Comparison of ENCODE assay signal across 13 mouse cellular contexts in the genomic region with DNA sequence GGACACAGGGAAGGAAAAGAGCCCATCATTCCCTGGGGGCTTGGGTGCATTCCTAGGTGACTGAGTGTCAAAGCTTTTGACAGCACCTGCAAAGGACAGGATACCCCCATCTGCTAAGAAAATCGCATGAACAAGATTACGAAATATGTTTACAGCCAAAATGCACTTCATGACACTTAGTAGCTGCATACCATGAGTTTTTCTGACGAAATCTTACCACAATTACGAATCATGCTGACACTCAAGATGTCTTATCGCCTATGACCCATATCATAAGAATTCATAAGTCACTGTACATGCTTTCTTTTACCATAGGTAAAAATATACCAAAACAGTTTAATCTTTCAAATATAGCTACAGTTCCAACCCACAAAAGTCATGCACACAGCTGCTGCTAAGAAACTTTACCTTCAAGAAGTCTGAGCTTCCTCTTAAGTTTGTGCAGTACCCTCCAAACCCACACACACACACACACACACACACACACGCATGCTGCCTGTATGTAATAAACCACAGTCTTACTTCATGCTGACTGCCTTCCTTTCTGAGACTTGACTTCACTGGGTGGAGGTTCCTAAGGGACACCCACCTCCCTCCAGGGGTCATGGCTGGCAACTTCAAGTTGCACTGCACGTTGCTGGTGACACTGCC.
DNase-seq lines count a peak whose midpoint lies in the region; ATAC-seq and TF ChIP-seq lines count a peak whose summit lies in the region.
"Had no signal": no experiment of that assay in that cellular context is flagged by ENCODE, and none has a peak within 500 bp of the region (broad histone marks: within the 10 kb centered on the region; RNA-seq: fewer than 3 reads in every experiment).

No protein-coding gene starts in this region.

- H3K36me3 ChIP-seq in MEL (ENCODE audit: control insufficient read depth in 1 of 2, insufficient read depth in 2 of 2, low read length in 2 of 2): no peaks in the 10 kb centered on the region
- H3K36me3 ChIP-seq: liver, embryonic 13.5 days had no signal

- H3K4me1 ChIP-seq in MEL (ENCODE audit: control insufficient read depth in 1 of 2, insufficient read depth in 2 of 2, low read length in 2 of 2): 0 out of 4 replicates have a peak, but pooled peaks cover 0 to 4% of the 10 kb centered on the region in 2 experiments
- H3K4me1 ChIP-seq: forebrain, embryonic 13.5 days; liver, embryonic 13.5 days had no signal

- H3K9me3 ChIP-seq in MEL (replicated peaks; ENCODE audit: insufficient read depth, low read length): no peaks in the 10 kb centered on the region
- H3K9me3 ChIP-seq: forebrain, embryonic 13.5 days; liver, embryonic 13.5 days had no signal

- peak; percentile 99 for ATAC-seq in megakaryocyte, adult 5-6 weeks (ENCODE audit: poor library complexity, severe bottlenecking)
- ATAC-seq: forebrain, embryonic 13.5 days had no signal

- H3K9ac ChIP-seq in MEL (ENCODE audit: control insufficient read depth, low read depth, low read length, poor library complexity, severe bottlenecking): no peak overlapping the region
- H3K9ac ChIP-seq: forebrain, embryonic 13.5 days; liver, embryonic 13.5 days had no signal

- no peak for TF ChIP-seq EP300 in MEL (IDR thresholded peaks at IDR 0.05; ENCODE audit: low read depth in 1 of 2, low read length in 2 of 2)

- H3K27ac ChIP-seq in MEL (ENCODE audit: control insufficient read depth, low read depth, low read length): no peak overlapping the region; the same call in 1 of the 2 replicates
- H3K27ac ChIP-seq: forebrain, embryonic 13.5 days; liver, embryonic 13.5 days; stomach, postnatal 0 days had no signal

- no peaks in the 10 kb centered on the region for H3K79me2 ChIP-seq in MEL (ENCODE audit: control insufficient read depth, insufficient read depth, low read length, poor library complexity)

- no peak for TF ChIP-seq POLR2A in MEL (IDR thresholded peaks at IDR 0.05; ENCODE audit: control insufficient read depth in 1 of 2, insufficient read depth in 1 of 2, low read depth in 1 of 2, low read length in 2 of 2, poor library complexity in 1 of 2)

- TF ChIP-seq CTCF in MEL (IDR thresholded peaks at IDR 0.05 in 2 of 3, conservative IDR thresholded peaks at IDR 0.05 in 1 of 3; ENCODE audit: control insufficient read depth in 1 of 3, insufficient read depth in 1 of 3, low read depth in 2 of 3, low read length in 3 of 3, poor library complexity in 1 of 3, severe bottlenecking in 1 of 3): no peak

- intact Hi-C loops in heart, postnatal 10 days (cut with DNase I): no loop called here

- H3K27me3 ChIP-seq in MEL (ENCODE audit: control insufficient read depth in 1 of 2, insufficient read depth in 2 of 2, low read length in 2 of 2): no peaks in the 10 kb centered on the region
- H3K27me3 ChIP-seq: forebrain, embryonic 13.5 days; liver, embryonic 13.5 days had no signal

- DNase-seq in heart, adult 11 months: peak; percentile 76
- DNase-seq in heart, postnatal 10 days: no peak
- DNase-seq in MEL (ENCODE audit: low read depth, low spot score): peak; percentile 28
- peak; percentile 49 for DNase-seq in thymus, postnatal 0 days (ENCODE audit: low spot score)
- DNase-seq in ovary, postnatal 10 days (ENCODE audit: low spot score): no peak
- no peak for DNase-seq in cerebellum, postnatal 14 days
- DNase-seq in adrenal gland, postnatal 4 days (ENCODE audit: low spot score in 2 of 2): no peak
- DNase-seq: heart, postnatal 4 days; kidney, adult 9 months; liver, embryonic 13.5 days had no signal

- H3K4me3 ChIP-seq in MEL (ENCODE audit: control insufficient read depth in 1 of 2, insufficient read depth in 1 of 2, low read depth in 2 of 2, low read length in 2 of 2): no peak overlapping the region
- H3K4me3 ChIP-seq: forebrain, embryonic 13.5 days; liver, embryonic 13.5 days had no signal

- no peak for TF ChIP-seq RAD21 in MEL (IDR thresholded peaks at IDR 0.05; ENCODE audit: low read depth, low read length)

TF ChIP-seq in MEL, 35 proteins besides CTCF, POLR2A, EP300 and RAD21:
- TF ChIP-seq MAX (IDR thresholded peaks at IDR 0.05; ENCODE audit: low read length): no peak
- no peak for TF ChIP-seq ZC3H11A (IDR thresholded peaks at IDR 0.05; ENCODE audit: low read depth, low read length)
- TF ChIP-seq MYC (IDR thresholded peaks at IDR 0.05; ENCODE audit: low read depth, low read length): no peak
- TF ChIP-seq SMC3 (IDR thresholded peaks at IDR 0.05; ENCODE audit: low read depth, low read length): no peak
- TF ChIP-seq JUND (IDR thresholded peaks at IDR 0.05; ENCODE audit: low read depth, low read length): no peak
- TF ChIP-seq GABPA (IDR thresholded peaks at IDR 0.05; ENCODE audit: low read depth, low read length): no peak
- no peak for TF ChIP-seq TCF12 (IDR thresholded peaks at IDR 0.05; ENCODE audit: low read depth, low read length)
- TF ChIP-seq ZMIZ1 (IDR thresholded peaks at IDR 0.05; ENCODE audit: low read depth, low read length): no peak
- no peak for TF ChIP-seq MYB (IDR thresholded peaks at IDR 0.05; ENCODE audit: low read depth, low read length)
- no peak for TF ChIP-seq USF1 (IDR thresholded peaks at IDR 0.05; ENCODE audit: low read depth, low read length)
- no peak for TF ChIP-seq KAT2A (conservative IDR thresholded peaks at IDR 0.05; ENCODE audit: low read depth, low read length)

Comparison
In these comparisons a context has a peak if more than half of its experiments do, and no peak if none do; other contexts are left out.
1. DNase-seq: peak in heart, adult 11 months (single experiment), MEL (single experiment) and thymus, postnatal 0 days (single experiment); none in heart, postnatal 10 days (0 of 2), ovary, postnatal 10 days (single experiment), cerebellum, postnatal 14 days (0 of 2) and adrenal gland, postnatal 4 days (0 of 2).